Mouse (Mus musculus) heart, adult 11 months (tissue): ENCODE data around the gene Cx3cr1.

Source experiments
- DNase-seq: peaks from one replicate; pipeline ENCODE4 v3.0.0; 2022

The Cx3cr1 gene

GRCm38 (mm10) chr9:119933675-119934074, 136.0 kb downstream of the Cx3cr1 start:
- no peak for DNase-seq

- peak; percentile 95 for DNase-seq
Measured at GRCm38 (mm10) chr9:119932358-119932757, 137.3 kb downstream of the Cx3cr1 start.

GRCm38 (mm10) chr9:119926497-119926896, 143.2 kb downstream of the Cx3cr1 start:
- DNase-seq: no peak

GRCm38 (mm10) chr9:119925729-119926128, 143.9 kb downstream of the Cx3cr1 start:
- no peak for DNase-seq

GRCm38 (mm10) chr9:119925120-119925657, 144.5 kb downstream of the Cx3cr1 start:
- no peak for DNase-seq

- no peak for DNase-seq
Measured at GRCm38 (mm10) chr9:119923462-119923861, 146.2 kb downstream of the Cx3cr1 start.

GRCm38 (mm10) chr9:119919858-119920257, 149.8 kb downstream of the Cx3cr1 start:
- DNase-seq: no peak

GRCm38 (mm10) chr9:119913087-119913838, 156.4 kb downstream of the Cx3cr1 start:
- no peak for DNase-seq

GRCm38 (mm10) chr9:119909931-119910330, 159.7 kb downstream of the Cx3cr1 start:
- no peak for DNase-seq

- DNase-seq: no peak
Measured at GRCm38 (mm10) chr9:119908708-119909107, 161.0 kb downstream of the Cx3cr1 start.

GRCm38 (mm10) chr9:119902410-119903151, 167.1 kb downstream of the Cx3cr1 start:
- no peak for DNase-seq

GRCm38 (mm10) chr9:119899446-119899845, 170.2 kb downstream of the Cx3cr1 start:
- no peak for DNase-seq

- DNase-seq: peak; percentile 96
Measured at GRCm38 (mm10) chr9:119895040-119895721, 174.5 kb downstream of the Cx3cr1 start.

GRCm38 (mm10) chr9:119894339-119895009, 175.2 kb downstream of the Cx3cr1 start, which contains the start of gene Wdr48:
Gene Wdr48, plus strand, starts transcription at chr9:119894878.
- peak; percentile 100 for DNase-seq

- no peak for DNase-seq
Measured at GRCm38 (mm10) chr9:119893881-119894280, 175.8 kb downstream of the Cx3cr1 start.

GRCm38 (mm10) chr9:119890692-119891091, 179.0 kb downstream of the Cx3cr1 start:
- DNase-seq: peak; percentile 22

GRCm38 (mm10) chr9:119889446-119889845, 180.2 kb downstream of the Cx3cr1 start:
- DNase-seq: peak; percentile 88

- peak; percentile 56 for DNase-seq
Measured at GRCm38 (mm10) chr9:119888843-119889246, 180.8 kb downstream of the Cx3cr1 start.

GRCm38 (mm10) chr9:119887144-119887901, 182.4 kb downstream of the Cx3cr1 start:
- peak; percentile 73 for DNase-seq

- peak; percentile 50 for DNase-seq
Measured at GRCm38 (mm10) chr9:119854170-119854569, 215.5 kb downstream of the Cx3cr1 start.

GRCm38 (mm10) chr9:119853071-119853846, 216.4 kb downstream of the Cx3cr1 start:
- DNase-seq: peak; percentile 14
